Mouse (Mus musculus) heart, postnatal 10 days (tissue): ENCODE data around the gene Agk. TPM values are rescaled to one million over a fixed set of nuclear protein-coding genes. Genes with fewer than 3 reads are reported as not detected.

Experiments
- DNase-seq, 2 experiments: peaks; one replicate each; pipeline ENCODE4 v3.0.0; 2021
- intact Hi-C: fragments of 180-260 bp; cut with DNase I; formaldehyde crosslinking; loops from one replicate; pipeline ENCODE4 v1.15.1; 2025
- total RNA-seq, 2 experiments: library from RNA; stranded (reverse); gene quantifications; 2 replicates each; pipeline ENCODE4 v1.2.3; 2021

The Agk gene
- total RNA-seq, 2 experiments from 2014 or later = 21.0 to 22.5 TPM

GRCm38 (mm10) chr6:40403640-40404285, 78.8 kb downstream of the Agk start:
- DNase-seq = no peak
- intact Hi-C loops = no loop called here

GRCm38 (mm10) chr6:40411085-40411484, 86.1 kb downstream of the Agk start:
- intact Hi-C loops = no loop called here
- DNase-seq = no peak

DNA sequence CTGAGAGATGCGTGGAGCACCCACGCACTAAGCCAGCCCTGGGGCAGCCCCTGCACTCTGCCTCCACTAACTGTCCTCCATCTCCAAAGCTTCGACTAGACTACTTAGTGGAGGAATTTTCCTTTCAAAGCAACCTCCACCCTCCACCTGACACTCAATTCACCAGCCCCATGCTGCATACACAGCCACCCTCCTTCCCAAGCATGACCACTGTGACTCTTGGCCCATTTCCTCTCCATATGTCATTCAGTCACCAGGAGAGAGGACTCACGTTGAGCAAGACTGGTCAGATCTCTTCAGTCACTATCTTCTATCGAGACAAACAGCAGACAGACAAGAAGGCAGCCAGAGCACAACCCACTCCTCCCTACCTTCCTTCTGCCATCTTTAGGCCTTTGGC, 88.1 kb downstream of the Agk start:
- intact Hi-C loops = no loop called here

DNA sequence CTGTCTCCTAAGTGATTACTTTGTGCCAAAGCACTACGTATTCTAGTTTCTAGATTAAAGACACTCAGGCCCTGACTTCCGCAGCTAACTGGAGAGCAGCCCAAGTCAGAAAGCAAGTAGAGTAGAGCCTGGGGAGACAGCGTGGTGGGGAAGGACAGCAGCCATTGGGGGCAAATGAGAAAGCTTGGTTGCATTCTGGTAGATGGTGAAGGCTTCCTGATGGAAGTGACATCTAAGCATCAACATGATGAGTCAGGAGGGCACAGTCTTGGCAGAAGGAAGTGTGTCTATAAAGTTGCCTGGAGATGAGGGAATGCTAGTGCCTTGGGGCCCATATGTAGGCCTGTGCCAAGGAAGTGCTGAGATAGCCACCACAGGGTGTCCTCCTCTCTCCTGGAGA, 88.6 kb downstream of the Agk start:
- intact Hi-C loops = no loop called here
- DNase-seq = no peak

More for the DNA sequence above, 88.1 kb downstream of the Agk start:
- no peak for DNase-seq

DNA sequence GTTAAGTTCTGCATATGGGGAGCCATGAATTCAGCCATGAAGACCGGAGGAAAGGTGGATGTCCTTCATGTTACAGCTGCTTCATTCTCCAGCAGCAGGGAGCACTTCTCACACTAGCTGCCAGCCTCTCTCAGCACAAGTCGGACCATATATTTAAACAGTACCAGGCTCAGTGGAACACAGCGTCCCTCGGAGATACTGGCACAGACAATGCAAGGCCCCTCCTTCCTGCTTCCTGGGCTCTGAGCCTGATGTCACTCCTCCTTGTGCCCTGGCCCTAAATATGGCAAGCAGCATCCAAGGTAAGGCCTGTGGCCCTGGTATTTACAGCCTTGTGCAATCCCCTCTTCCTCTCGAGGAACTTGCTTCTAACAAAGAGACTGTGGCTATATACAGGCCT, 90.8 kb downstream of the Agk start:
- no peak for DNase-seq
- intact Hi-C loops = no loop called here

GRCm38 (mm10) chr6:40418386-40418785, 93.4 kb downstream of the Agk start:
- DNase-seq = no peak
- intact Hi-C loops = no loop called here

DNA sequence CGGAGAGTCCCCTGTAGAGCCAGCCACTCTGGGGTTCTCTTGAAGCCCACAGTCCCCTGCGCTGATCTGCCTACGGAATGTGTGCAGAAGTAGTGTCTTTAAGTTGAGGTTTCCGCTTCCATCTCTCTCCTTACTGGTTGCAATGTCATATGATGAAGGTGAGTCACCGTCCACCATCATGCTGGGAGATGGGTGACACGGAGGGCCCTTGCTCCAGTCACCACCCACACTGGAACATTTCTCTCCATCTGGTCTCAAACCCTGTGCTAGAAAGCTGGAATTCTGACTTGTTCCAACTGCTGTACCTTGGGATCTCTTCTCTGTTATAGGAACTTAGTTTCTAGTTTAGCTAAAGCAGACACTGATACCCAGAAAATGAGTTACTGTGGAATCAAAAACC, 96.1 kb downstream of the Agk start:
- intact Hi-C loops = no loop called here
- DNase-seq = no peak

- intact Hi-C loops = no loop called here
- DNase-seq = peak; percentile 9 to 18
These were observed 98.0 kb downstream of the Agk start for GRCm38 (mm10) chr6:40423013-40423412.

DNA sequence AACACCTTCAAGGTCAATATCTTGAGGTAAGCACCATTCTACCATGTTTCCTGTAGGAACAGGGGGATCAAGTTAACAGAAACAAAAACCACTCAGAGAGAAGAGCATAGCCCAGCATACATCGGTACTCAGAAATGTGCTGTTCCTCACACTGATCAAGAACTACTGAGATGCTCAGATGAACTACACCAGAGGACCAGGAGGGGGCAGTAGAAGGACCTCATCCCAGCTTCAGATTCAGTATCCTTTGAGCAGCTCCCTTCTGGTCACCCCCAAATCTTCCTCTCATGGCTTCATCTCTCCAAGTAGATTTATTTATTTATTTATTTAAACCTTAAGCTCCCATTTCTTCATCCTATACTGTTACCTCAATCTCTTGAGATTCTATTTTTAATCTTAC, 98.8 kb downstream of the Agk start:
- DNase-seq = peak; percentile 24 to 45
- intact Hi-C loops = no loop called here

GRCm38 (mm10) chr6:40427441-40427840, 102.5 kb downstream of the Agk start:
- intact Hi-C loops = no loop called here
- no peak for DNase-seq

DNA sequence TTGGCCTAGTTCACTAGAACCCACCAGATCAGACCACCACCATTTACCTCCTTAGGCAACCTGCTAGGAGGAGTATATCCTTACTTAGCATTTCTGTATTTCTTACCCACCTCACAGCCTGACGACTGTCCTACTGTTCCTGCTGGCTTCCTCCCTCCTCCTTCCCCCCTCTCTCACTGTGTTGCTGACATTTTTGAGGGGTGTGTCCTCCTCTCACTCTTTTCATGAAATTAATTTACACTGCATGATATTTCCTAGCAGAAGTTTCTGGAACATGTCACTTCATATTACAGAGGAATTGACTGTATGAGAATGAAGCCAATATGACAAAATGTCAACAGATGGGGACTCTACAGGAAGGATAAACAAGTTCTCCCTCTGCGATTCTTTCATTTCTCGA, 103.7 kb downstream of the Agk start:
- DNase-seq = no peak
- intact Hi-C loops = no loop called here

- DNase-seq = no peak
- intact Hi-C loops = no loop called here
These were observed 104.6 kb downstream of the Agk start for GRCm38 (mm10) chr6:40429521-40429931.

DNA sequence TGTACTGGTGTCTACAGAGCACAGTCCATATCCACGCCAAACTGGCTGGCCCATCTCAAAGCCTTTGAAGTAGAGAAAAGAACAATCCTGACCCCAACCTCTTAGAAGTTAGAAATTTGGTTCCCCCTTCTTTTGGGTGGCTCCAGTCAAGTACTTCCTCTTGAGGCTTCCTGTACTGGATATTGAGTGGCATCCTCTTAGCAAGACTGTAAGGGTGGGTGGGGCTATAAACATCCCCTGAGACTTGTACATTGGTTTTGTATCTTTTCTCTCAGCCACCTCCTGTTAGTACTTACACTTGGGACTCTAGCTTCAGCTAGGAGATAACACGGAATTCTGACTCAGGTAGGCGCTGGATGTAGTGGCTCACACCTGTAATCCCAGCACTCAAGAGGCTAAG, 105.3 kb downstream of the Agk start:
- DNase-seq = no peak
- intact Hi-C loops = no loop called here

GRCm38 (mm10) chr6:40430878-40431277, 105.9 kb downstream of the Agk start:
- DNase-seq = no peak
- intact Hi-C loops = no loop called here

- intact Hi-C loops = no loop called here
- no peak for DNase-seq
These were observed 106.4 kb downstream of the Agk start for GRCm38 (mm10) chr6:40431356-40431755.

DNA sequence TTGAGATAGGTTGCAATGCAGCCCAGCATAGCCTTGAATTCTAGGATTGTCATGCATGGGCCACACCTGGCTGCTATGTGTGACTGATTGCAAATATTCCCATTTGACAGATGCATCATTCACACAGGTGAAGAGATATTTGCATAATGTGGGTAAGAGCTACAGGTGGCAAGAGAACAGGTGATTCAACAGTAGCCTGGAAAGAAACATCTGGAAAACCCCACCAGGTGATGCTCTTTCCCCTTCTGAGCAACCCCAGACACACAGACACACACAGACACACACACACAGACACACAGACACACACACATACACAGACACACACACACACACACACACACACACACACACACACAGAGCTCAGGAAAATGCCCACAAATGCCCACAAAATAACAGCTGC, 106.8 kb downstream of the Agk start:
- intact Hi-C loops = no loop called here
- DNase-seq = no peak

DNA sequence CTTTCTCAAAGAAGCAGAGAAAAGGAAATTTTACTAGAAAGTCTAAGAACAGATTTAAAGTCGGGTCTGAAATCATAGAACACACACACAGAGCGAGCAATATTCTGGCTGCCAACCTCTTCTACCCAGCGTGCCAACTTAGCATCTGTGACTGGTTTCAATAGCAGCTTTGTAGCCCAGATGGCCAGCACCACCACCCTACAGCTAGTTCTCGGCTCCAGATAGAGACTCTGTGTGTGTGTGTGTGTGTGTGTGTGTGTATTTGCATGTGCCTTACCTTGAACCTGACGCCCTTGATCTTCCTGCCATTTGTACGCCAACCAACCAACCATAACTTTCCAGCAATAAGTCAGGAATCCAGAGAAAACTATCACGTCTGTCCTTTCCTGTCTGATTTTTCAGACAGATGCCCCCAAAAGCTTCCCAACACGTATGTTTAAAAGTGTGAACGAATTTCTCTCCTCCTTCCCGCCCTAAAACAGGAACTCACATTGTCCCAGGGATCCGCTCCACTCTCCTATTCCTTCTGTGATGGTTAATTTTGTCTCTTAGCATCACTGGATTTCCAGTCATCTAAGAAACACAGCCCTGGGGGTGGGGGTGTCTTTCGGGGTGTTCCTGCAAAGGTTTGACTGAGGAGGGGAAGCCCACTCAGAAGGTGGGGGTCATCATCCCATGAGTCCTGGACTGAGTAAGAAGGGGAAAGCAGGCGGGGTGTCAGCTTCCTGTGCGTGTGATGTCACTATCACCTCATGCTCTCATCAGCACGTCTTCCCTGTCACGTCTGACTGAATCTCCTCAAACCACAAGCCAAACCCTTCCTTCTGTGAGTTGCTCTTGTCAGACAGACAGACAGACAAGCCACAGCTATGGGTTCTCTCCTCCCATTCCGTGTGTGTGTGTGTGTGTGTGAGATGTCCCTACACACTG, 107.6 kb downstream of the Agk start:
- no peak for DNase-seq
- intact Hi-C loops = no loop called here

- intact Hi-C loops = no loop called here
- no peak for DNase-seq
These were observed 109.7 kb downstream of the Agk start for GRCm38 (mm10) chr6:40434697-40435096.

DNA sequence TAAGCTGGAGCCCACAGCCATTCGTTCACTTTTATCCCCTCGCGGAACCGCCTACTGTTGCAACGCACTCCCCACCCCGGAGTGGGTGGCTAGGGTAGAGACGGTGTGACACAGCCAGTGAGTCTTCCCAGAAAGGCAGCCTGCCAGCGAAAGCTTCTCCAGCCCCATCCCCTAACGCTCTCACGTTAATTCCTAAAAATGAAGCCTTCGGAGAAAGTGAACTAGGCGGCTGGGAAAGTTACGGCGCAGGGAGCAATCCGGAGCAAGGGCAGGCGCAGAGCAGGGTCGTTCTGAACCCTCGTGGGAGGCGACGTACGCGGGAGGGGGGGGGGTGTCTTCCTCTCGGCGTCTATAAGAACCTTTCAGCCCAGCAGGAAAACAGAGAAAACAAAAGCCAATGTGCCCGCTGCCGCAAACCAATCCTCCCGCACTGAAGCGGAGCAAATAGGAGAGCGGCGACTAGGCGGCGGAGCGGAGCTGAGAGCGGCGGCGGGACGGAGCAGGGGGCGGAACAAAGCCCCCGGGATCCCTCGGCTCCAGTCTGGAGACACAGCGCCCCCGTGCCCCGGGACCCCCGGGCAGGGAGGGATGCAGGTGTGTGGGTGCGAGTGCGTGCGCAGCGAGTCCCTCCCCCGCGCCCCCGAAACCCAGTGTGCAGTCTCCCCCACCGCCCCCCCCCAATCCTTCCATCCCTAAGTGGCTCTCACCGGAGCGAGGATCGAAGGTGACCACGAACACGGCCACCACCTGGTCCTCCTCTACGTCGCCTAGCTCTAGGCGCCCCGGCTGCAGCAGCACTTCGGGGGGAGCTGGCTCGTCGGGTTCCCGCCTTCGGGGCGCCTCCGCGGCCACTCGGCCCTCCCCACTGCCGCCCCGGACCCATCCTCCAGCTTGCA, 110.4 kb downstream of the Agk start:
- peak; percentile 16 to 43 for DNase-seq
- intact Hi-C loops = no loop called here

DNA sequence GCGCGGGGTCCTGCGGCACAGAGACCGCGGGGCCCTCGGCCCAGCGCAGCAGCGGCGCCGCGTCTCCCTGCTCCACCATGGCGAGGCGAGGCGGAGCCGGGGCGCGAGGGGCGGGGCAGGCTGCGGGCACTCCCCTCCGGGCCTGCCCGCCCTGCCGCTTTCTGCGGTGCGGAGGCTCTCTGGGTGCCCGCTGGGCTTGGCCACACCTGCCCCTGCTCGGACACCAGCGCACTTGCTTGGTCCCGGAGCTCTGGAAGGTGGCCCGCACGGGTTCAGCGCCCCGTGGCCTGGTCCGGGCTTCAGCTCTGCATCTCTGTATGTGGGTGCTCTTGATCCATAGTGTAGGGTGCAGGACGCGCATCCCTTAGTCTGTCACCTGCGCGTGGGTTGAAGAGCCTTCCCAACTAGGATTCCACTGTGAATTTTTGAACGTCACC, 111.1 kb downstream of the Agk start, which contains the start of gene E330009J07Rik:
E330009J07Rik (minus strand) TSS at position 89 of the 437 bp plus-strand sequence.
- peak; percentile 80 to 81 for DNase-seq
- intact Hi-C loops = no loop called here

GRCm38 (mm10) chr6:40438936-40439335, 114.0 kb downstream of the Agk start, which contains the start of gene Wee2:
Wee2 (plus strand) TSS chr6:40439088.
- intact Hi-C loops = no loop called here
- no peak for DNase-seq
